Mouse (Mus musculus): ENCODE data around the gene Gm21992. TPM values are rescaled to one million over a fixed set of nuclear protein-coding genes. Genes with fewer than 3 reads are reported as not detected.

Gene Gm21992
- polyA plus RNA-seq, 1 experiment from 2014 or later, result 8.5 TPM

DNA sequence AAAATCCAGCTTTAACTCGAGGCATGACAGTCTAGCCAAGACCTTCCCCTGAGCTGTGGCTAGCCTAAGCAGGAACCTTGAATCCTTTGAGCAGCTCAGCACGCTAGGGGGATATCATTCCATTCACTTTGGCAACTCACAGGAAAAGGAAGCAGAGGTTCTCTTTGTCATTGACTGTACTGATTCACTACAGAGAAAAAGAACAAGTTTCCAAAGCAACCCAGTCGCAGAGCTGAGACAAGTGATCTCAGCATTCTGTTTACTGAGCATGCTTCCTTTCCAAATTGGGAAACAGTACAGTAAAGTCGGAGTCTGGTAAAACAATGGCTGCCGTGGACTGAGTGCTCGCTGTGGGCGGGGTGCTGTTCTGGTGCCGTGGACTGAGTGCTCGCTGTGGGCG lies 102.6 kb downstream of the Gm21992 start:
- Histone ChIP-seq H3K27me3 (ENCODE audit: control insufficient read depth, insufficient read depth, low read length) (peaks cover 7% of the 10 kb centered on the region; the same call in 1 of the 2 replicates), H3K4me1 (ENCODE audit: control insufficient read depth, insufficient read depth, low read length) (peaks cover 6% of the 10 kb centered on the region; the same call in 1 of the 2 replicates), H3K36me3 (ENCODE audit: control insufficient read depth, insufficient read depth, low read length) (no peaks in the 10 kb centered on the region), H3K4me3 (ENCODE audit: low read depth, low read length) (no peak overlapping the region), H3K27ac (ENCODE audit: low read depth, low read length) (no peak overlapping the region), H3K9me3 (ENCODE audit: control insufficient read depth, low read length) (no peaks in the 10 kb centered on the region), H3K4me2 (ENCODE audit: low read depth) (no peak overlapping the region), H3K9ac (ENCODE audit: low read length) (no peak overlapping the region)
- ATAC-seq (ENCODE audit: insufficient read depth, low FRiP score, low TSS enrichment) (no peak), DNase-seq (ENCODE audit: low spot score) (no peak)
- WGBS, result 90% methylated on average over 10 of the region's 10 CpGs

DNA sequence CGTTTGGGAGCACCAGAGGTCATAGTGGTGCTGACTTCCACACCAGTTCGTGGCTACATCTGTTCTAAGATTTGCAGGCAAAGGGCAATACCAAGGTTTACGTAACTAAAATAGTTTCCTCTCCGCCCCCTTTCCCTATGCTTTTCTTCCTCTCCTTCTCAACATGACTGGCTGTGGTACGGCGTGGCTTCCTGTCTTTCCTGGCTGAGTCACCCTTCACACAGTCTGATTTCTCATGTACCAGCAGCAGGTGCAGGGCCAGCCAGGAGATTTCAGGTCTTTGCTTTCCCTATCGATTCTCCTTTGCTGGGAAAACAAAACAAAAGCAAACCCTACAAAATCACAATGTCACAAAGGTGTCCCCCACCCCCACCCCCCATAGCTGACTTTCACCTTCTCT lies 110.2 kb downstream of the Gm21992 start:
- Histone ChIP-seq H3K36me3 (ENCODE audit: control insufficient read depth, insufficient read depth, low read length) (no peaks in the 10 kb centered on the region), H3K9ac (ENCODE audit: low read length) (no peak overlapping the region), H3K9me3 (ENCODE audit: control insufficient read depth, low read length) (no peaks in the 10 kb centered on the region), H3K4me1 (ENCODE audit: control insufficient read depth, insufficient read depth, low read length) (no peaks in the 10 kb centered on the region), H3K27ac (ENCODE audit: low read depth, low read length) (no peak overlapping the region), H3K4me2 (ENCODE audit: low read depth) (no peak overlapping the region), H3K27me3 (ENCODE audit: control insufficient read depth, insufficient read depth, low read length) (peaks cover 10% of the 10 kb centered on the region), H3K4me3 (ENCODE audit: low read depth, low read length) (no peak overlapping the region)
- DNase-seq (ENCODE audit: low spot score) (no peak), ATAC-seq (ENCODE audit: insufficient read depth, low FRiP score, low TSS enrichment) (no peak)
- 63% methylated on average over 7 of the region's 7 CpGs for WGBS

DNA sequence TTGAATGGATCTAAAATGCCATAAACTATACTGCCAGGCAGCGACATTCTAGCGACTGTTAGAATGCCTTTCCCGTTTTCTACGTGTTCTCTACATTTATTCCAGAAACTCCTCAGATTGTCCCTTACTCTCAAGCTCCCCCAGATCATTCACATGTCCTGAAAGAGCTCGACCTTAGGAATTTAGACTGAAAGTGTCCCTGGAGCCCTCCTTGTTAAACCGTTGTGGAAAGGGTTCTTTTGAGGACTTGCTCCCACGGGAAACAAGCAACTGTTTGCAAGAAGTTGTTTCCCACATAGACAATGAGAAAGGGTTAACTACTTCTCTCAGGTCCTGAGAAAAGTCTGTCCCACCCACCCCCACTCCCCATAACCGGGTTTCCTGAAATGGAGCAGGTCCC lies 110.8 kb downstream of the Gm21992 start:
- Histone ChIP-seq H3K27ac (ENCODE audit: low read depth, low read length) (no peak overlapping the region), H3K27me3 (ENCODE audit: control insufficient read depth, insufficient read depth, low read length) (peaks cover 10% of the 10 kb centered on the region), H3K9me3 (ENCODE audit: control insufficient read depth, low read length) (no peaks in the 10 kb centered on the region), H3K4me2 (ENCODE audit: low read depth) (no peak overlapping the region), H3K4me3 (ENCODE audit: low read depth, low read length) (no peak overlapping the region), H3K9ac (ENCODE audit: low read length) (no peak overlapping the region), H3K36me3 (ENCODE audit: control insufficient read depth, insufficient read depth, low read length) (no peaks in the 10 kb centered on the region), H3K4me1 (ENCODE audit: control insufficient read depth, insufficient read depth, low read length) (no peaks in the 10 kb centered on the region)
- WGBS, result 56% methylated on average over 8 of the region's 8 CpGs
- DNase-seq (ENCODE audit: low spot score), result no peak
- ATAC-seq (ENCODE audit: insufficient read depth, low FRiP score, low TSS enrichment), result no peak

DNA sequence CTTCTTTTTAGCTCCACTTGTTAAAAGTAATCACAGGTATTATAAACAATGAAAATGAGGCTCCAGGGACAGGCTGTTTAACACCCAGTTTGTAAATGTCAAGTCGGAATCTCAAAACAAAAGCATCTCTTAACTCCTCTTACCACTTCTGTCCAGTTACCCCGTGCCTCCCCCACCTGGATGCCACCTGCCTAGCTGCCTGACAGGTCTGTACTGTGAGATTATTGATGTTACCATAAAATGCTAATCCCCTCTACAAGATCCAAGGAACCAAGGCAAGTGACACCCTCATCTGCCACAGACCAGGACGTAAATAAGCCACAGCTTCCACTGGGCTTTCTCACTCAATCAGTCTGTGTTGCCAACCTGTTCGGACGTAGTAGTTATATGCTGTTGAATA lies 111.6 kb downstream of the Gm21992 start:
- Histone ChIP-seq H3K9ac (ENCODE audit: low read length) (no peak overlapping the region), H3K4me3 (ENCODE audit: low read depth, low read length) (no peak overlapping the region), H3K4me1 (ENCODE audit: control insufficient read depth, insufficient read depth, low read length) (no peaks in the 10 kb centered on the region), H3K9me3 (ENCODE audit: control insufficient read depth, low read length) (no peaks in the 10 kb centered on the region), H3K36me3 (ENCODE audit: control insufficient read depth, insufficient read depth, low read length) (no peaks in the 10 kb centered on the region), H3K4me2 (ENCODE audit: low read depth) (no peak overlapping the region), H3K27me3 (ENCODE audit: control insufficient read depth, insufficient read depth, low read length) (peaks cover 10% of the 10 kb centered on the region), H3K27ac (ENCODE audit: low read depth, low read length) (no peak overlapping the region)
- ATAC-seq (ENCODE audit: insufficient read depth, low FRiP score, low TSS enrichment) (no peak), DNase-seq (ENCODE audit: low spot score) (no peak)
- WGBS, result 24% methylated on average over 5 of the region's 5 CpGs

DNA sequence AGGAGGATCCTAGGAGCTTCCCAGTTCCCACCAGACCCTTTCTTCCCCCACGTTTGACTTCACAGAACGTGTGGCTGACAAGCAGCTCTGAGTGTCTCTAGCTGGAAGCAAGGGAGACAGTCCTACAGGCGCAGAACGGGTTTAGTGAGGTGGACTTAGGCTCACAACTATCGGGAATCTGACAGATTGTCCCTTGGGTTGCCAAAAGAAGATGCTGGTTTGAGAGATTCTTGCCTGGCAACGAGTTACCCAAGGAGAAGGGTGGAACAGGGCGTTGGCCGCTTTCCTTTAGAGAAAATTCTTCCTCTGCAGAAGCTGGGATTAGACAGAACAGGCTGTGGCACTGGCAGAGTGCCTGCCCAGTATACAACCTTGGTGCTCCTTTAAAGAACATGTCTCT lies 112.6 kb downstream of the Gm21992 start:
- 36% methylated on average over 8 of the region's 8 CpGs for WGBS
- H3K27me3 ChIP-seq (ENCODE audit: control insufficient read depth, insufficient read depth, low read length), result peaks cover 10% of the 10 kb centered on the region
- H3K4me3 ChIP-seq (ENCODE audit: low read depth, low read length), result no peak overlapping the region
- no peak overlapping the region for H3K27ac ChIP-seq (ENCODE audit: low read depth, low read length)
- no peaks in the 10 kb centered on the region for H3K36me3 ChIP-seq (ENCODE audit: control insufficient read depth, insufficient read depth, low read length)
- no peaks in the 10 kb centered on the region for H3K9me3 ChIP-seq (ENCODE audit: control insufficient read depth, low read length)
- DNase-seq (ENCODE audit: low spot score) (no peak), ATAC-seq (ENCODE audit: insufficient read depth, low FRiP score, low TSS enrichment) (no peak)
- no peaks in the 10 kb centered on the region for H3K4me1 ChIP-seq (ENCODE audit: control insufficient read depth, insufficient read depth, low read length)
- peak overlapping the region; percentile 76 for H3K4me2 ChIP-seq (ENCODE audit: low read depth)
- H3K9ac ChIP-seq (ENCODE audit: low read length), result no peak overlapping the region

DNA sequence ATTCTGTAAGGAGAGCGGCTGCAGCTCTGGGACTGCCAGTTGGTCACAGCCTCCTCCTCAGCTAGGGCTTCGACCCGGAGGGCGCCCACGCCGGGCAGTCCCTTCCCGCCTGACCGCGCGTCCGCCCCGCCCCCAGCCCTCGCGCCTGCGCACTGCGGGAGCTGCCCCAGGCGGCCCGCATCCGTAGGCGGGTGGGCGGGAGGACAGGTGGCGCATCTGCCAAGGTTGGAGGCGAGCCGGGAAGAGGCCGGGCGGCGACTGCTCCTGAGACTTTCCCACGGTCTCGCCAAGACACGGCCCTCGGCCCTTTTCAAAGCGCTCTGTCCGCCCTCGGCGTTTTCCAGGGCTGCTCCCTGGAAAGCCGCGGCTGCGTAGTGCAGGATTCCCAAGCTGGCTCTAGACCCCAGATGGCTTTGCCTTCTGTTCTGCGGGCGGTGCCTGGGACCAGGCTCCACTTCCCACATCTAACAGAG lies 113.2 kb downstream of the Gm21992 start, which contains the start of gene Gm960:
TSS of gene Gm960 (minus strand) at position 464 of the 473 bp plus-strand sequence.
- ATAC-seq (ENCODE audit: insufficient read depth, low FRiP score, low TSS enrichment) (peak; percentile 72), DNase-seq (ENCODE audit: low spot score) (peak; percentile 88)
- Histone ChIP-seq H3K9me3 (ENCODE audit: control insufficient read depth, low read length) (no peaks in the 10 kb centered on the region), H3K27ac (ENCODE audit: low read depth, low read length) (no peak within 1 kb of the TSS), H3K4me2 (ENCODE audit: low read depth) (peak within 1 kb of the TSS; percentile 76), H3K27me3 (ENCODE audit: control insufficient read depth, insufficient read depth, low read length) (peaks cover 10% of the 10 kb centered on the region), H3K9ac (ENCODE audit: low read length) (peak within 1 kb of the TSS; percentile 57), H3K4me1 (ENCODE audit: control insufficient read depth, insufficient read depth, low read length) (no peaks in the 10 kb centered on the region), H3K4me3 (ENCODE audit: low read depth, low read length) (peak within 1 kb of the TSS; percentile 47), H3K36me3 (ENCODE audit: control insufficient read depth, insufficient read depth, low read length) (no peaks in the 10 kb centered on the region)
- WGBS, result under 1% methylated on average over 40 of the region's 40 CpGs

DNA sequence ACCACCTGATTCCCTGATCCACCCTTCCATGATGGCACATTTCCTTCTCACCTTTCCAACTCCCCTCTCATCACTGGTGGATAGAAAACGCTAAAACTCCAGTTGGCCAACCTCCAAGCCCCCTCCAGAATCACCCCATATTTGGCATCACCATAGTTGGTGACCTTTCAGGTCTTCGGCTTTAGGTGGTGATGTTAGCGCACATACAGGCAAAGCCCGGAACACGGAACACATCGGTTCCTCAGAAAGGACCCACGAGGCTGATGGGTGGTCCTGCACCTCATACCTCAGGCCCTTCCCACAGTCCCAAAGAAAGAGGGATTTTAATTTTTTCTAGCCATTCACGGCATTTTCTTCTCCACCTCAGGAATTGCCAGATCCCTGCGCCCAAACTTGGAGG lies 113.7 kb downstream of the Gm21992 start:
- H3K4me1 ChIP-seq (ENCODE audit: control insufficient read depth, insufficient read depth, low read length), result no peaks in the 10 kb centered on the region
- H3K9ac ChIP-seq (ENCODE audit: low read length), result no peak overlapping the region
- WGBS, result 79% methylated on average over 9 of the region's 9 CpGs
- H3K4me3 ChIP-seq (ENCODE audit: low read depth, low read length), result peak overlapping the region; percentile 47
- no peak overlapping the region for H3K27ac ChIP-seq (ENCODE audit: low read depth, low read length)
- H3K9me3 ChIP-seq (ENCODE audit: control insufficient read depth, low read length), result no peaks in the 10 kb centered on the region
- peaks cover 10% of the 10 kb centered on the region for H3K27me3 ChIP-seq (ENCODE audit: control insufficient read depth, insufficient read depth, low read length)
- H3K4me2 ChIP-seq (ENCODE audit: low read depth), result peak overlapping the region; percentile 76; the same call in 1 of the 2 replicates
- ATAC-seq (ENCODE audit: insufficient read depth, low FRiP score, low TSS enrichment) (no peak), DNase-seq (ENCODE audit: low spot score) (no peak)
- H3K36me3 ChIP-seq (ENCODE audit: control insufficient read depth, insufficient read depth, low read length), result no peaks in the 10 kb centered on the region

DNA sequence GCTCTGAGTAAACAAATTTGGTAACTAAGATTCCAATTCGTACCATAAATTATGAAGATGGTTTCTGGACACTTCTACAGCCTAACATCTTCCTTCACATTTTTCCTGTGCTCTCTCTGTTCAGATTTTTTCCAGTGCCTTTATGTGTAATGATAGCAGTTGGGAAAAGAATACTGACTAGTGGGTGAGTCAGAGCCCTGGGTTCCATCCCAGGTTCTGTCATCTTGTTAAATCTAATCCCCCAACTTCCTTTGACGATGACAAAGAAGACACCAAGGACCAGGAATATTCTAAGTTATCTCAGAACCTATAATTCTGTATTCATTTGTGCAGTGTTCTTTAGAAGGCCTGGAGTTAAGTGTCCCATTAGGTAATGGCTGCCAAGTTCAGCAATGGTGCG lies 114.3 kb downstream of the Gm21992 start:
- Histone ChIP-seq H3K4me3 (ENCODE audit: low read depth, low read length) (no peak overlapping the region), H3K27me3 (ENCODE audit: control insufficient read depth, insufficient read depth, low read length) (peaks cover 10% of the 10 kb centered on the region), H3K4me1 (ENCODE audit: control insufficient read depth, insufficient read depth, low read length) (no peaks in the 10 kb centered on the region), H3K27ac (ENCODE audit: low read depth, low read length) (no peak overlapping the region), H3K9me3 (ENCODE audit: control insufficient read depth, low read length) (no peaks in the 10 kb centered on the region), H3K4me2 (ENCODE audit: low read depth) (no peak overlapping the region), H3K9ac (ENCODE audit: low read length) (no peak overlapping the region), H3K36me3 (ENCODE audit: control insufficient read depth, insufficient read depth, low read length) (no peaks in the 10 kb centered on the region)
- ATAC-seq (ENCODE audit: insufficient read depth, low FRiP score, low TSS enrichment) (no peak), DNase-seq (ENCODE audit: low spot score) (no peak)
- 89% methylated on average over 3 of the region's 3 CpGs for WGBS

DNA sequence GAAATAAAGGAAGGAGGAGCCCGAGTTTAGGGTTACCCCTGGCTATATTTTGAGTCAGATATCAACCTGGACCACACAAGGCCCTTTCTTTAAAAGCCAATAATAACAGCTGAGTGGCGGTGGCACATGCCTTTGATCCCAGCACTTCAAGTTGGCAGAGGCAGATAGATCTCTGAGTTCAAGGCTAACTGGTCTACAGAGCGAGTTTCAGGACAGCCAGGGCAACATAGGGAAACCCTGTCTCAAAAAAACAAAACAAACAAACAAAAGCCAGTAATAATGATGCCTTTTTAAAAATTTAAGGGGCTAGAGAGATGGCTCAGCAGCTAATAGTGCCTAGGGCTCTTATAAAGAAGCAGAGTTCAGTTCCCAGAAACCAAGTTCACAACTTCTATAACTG lies 117.1 kb downstream of the Gm21992 start:
- H3K4me2 ChIP-seq (ENCODE audit: low read depth), result no peak overlapping the region
- H3K36me3 ChIP-seq (ENCODE audit: control insufficient read depth, insufficient read depth, low read length), result no peaks in the 10 kb centered on the region
- H3K27ac ChIP-seq (ENCODE audit: low read depth, low read length), result no peak overlapping the region
- H3K9me3 ChIP-seq (ENCODE audit: control insufficient read depth, low read length), result no peaks in the 10 kb centered on the region
- H3K4me3 ChIP-seq (ENCODE audit: low read depth, low read length), result no peak overlapping the region
- no peak overlapping the region for H3K9ac ChIP-seq (ENCODE audit: low read length)
- ATAC-seq (ENCODE audit: insufficient read depth, low FRiP score, low TSS enrichment) (no peak), DNase-seq (ENCODE audit: low spot score) (no peak)
- H3K4me1 ChIP-seq (ENCODE audit: control insufficient read depth, insufficient read depth, low read length), result no peaks in the 10 kb centered on the region
- H3K27me3 ChIP-seq (ENCODE audit: control insufficient read depth, insufficient read depth, low read length), result peaks cover 10% of the 10 kb centered on the region; the same call in 1 of the 2 replicates
- 72% methylated on average over 3 of the region's 3 CpGs for WGBS

Data from neural tube, embryonic 11.5 days (tissue).